Mouse (Mus musculus) T-cell, adult 2 months (primary cell): ENCODE measurements around the gene Tmem184b.

Source experiments
- DNase-seq: peaks from one replicate; pipeline ENCODE4 v3.0.0; 2022; ENCODE audit warnings: low spot score

Gene Tmem184b

GRCm38 (mm10) chr15:79342641-79343337 lies 60.6 kb downstream of the Tmem184b start:
- DNase-seq, result no peak

GRCm38 (mm10) chr15:79338978-79339377 lies 64.4 kb downstream of the Tmem184b start:
- DNase-seq, result no peak

DNA sequence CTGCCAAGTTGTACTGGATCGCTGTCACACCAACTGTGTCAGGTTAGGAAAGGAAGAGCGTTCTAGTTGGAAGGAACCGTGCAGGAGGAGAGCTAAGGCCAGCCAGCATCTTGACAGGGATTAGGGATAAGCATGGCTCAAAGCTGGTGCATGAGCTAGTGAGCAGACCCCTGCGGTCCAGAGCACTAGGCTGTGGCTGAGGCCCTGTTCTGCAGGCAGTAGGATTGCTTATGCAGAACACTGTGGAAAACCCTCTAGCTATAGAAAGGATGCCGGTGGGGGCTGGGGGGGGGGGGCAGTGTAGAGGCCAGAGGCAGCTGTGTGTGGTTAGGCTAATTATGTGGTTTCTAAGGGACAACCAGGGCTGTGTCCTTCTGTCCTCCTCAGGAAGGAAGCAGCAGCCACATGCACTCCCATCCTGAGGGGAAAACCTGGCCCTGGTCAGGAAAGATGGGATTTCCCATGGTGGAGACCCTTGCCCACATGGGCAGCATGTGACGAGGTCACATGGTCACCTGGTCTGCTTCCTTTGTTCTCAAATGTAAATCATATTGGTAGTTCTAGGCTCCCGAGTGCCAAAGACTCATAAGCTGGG lies 68.2 kb downstream of the Tmem184b start:
- DNase-seq, result no peak

GRCm38 (mm10) chr15:79333409-79333808 lies 70.0 kb downstream of the Tmem184b start:
- no peak for DNase-seq

GRCm38 (mm10) chr15:79330521-79330920 lies 72.8 kb downstream of the Tmem184b start:
- no peak for DNase-seq

GRCm38 (mm10) chr15:79329979-79330363 lies 73.4 kb downstream of the Tmem184b start:
- DNase-seq, result no peak

- DNase-seq, result no peak
Measured at GRCm38 (mm10) chr15:79329346-79329978, 73.9 kb downstream of the Tmem184b start.

DNA sequence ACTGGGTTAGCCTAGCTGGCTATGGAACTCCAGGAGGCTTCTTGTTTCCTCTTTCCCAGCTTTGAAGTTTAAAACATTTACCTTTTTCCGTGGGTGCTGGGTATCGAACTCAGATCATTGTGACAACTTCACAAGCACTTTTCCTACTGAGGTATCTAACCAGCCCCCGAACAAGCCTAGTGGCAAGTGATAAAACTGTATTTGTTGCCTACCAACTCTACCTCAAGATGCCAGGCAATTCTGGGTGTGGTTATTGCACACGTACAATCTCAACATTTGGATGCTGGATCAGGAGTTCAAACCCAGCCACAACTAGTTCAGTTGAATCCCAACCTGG lies 74.5 kb downstream of the Tmem184b start:
- DNase-seq, result peak; percentile 54

DNA sequence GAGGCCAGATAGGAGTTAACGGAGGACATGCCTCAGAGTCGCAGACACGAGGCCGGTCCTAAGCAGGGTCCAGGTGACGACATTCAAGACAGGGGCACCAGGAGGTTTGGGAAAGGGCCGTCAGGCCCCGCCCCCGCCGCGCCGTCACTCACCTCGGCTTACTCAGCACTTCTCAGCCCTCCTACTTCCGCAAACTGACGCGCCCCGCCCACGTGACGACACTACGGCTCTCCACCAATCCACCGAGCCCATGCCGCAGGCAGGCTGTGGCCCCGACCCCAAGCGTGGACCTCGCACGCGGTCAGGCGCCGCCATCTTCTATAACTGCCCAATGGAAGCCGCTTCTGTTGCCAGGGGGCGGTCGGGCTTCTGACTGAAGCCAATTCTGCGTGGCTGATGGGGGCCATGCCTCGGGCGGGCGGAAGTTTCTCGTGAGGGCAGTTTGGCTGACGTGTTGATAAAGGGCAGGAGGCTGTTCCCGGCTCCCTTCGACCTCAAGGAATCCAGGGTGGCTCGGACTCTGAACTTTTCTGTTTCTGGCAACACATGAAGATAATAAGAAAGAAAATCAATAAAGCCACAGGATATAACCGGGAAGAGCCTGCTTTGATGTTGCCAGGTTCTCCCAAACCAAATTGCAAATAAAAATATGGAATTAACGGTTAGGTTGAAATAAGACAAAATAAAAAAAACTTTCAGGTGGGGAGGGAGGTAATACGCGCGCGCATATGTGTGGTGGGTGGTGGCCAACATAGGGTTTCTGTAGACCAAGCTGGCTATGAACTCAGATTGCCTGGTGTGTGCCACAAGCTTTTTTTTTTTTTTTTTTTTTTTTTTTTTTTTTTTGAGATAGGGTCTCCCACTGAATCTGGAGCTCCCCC lies 75.1 kb downstream of the Tmem184b start, which contains the start of gene Pla2g6:
Pla2g6 (minus strand) TSS at position 333 of the 881 bp plus-strand sequence.
- DNase-seq, result peak; percentile 94

- peak; percentile 38 for DNase-seq
Measured at GRCm38 (mm10) chr15:79326971-79327961, 76.1 kb downstream of the Tmem184b start.

- no peak for DNase-seq
Measured at GRCm38 (mm10) chr15:79326264-79326663, 77.1 kb downstream of the Tmem184b start.

DNA sequence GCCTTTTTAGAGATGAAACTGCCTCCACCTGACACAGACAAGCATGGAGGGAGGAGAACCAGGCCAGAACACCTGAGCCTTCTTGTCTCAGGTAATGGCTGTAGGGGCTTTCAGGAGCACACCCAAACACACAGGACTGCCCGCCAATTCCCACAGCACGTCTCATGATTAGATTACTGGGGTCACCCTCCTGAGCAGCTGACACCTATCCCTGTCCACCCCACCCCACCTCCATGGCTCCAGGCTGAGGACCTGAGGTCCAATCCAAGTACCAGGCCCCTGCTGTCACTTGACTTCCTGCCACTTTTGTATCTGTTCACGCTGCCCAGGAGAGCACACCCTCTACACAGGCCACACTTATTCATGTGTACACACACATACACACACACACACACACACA lies 77.6 kb downstream of the Tmem184b start:
- no peak for DNase-seq

DNA sequence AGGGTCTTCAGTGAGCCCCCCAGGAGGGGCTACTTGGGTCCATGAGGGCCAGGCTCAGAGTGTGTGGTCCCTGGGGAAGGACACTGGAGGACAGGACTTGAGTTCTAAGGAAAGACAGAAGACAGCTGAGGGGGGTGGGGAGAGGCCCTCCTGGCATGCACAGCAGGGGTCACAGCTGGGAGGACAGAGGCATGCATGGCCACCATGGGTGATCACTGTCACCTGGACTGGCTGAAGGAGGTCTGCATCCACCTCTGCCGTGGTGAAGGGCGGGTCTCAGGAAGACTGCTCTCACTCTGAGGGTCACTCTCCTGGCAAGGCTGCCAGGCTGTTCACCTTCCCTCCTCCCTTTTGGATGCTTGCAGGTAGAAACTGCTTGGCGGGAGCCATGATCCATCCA lies 79.0 kb downstream of the Tmem184b start:
- no peak for DNase-seq

DNA sequence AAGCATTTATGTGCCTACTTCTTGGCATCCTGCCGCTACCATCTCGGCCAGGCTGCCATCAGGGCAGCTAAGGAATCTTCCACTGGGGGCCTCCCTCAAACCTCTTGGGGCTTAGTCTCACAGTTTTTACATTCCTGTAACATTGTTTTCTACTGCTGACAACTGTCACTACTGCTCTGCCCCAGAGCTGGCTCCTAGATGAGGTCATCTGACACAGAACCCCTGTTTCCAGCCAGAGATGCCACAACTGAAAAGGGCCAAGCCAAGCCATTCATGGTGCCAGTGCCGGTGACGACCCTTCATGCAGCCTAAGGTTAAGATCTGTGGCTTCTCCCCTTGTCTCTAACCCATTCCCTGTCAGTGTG lies 79.6 kb downstream of the Tmem184b start:
- DNase-seq, result no peak

- peak; percentile 62 for DNase-seq
Measured at GRCm38 (mm10) chr15:79322991-79323790, 80.2 kb downstream of the Tmem184b start.

GRCm38 (mm10) chr15:79322281-79322990 lies 80.9 kb downstream of the Tmem184b start:
- peak; percentile 31 for DNase-seq

GRCm38 (mm10) chr15:79321733-79322190 lies 81.6 kb downstream of the Tmem184b start:
- DNase-seq, result no peak

DNA sequence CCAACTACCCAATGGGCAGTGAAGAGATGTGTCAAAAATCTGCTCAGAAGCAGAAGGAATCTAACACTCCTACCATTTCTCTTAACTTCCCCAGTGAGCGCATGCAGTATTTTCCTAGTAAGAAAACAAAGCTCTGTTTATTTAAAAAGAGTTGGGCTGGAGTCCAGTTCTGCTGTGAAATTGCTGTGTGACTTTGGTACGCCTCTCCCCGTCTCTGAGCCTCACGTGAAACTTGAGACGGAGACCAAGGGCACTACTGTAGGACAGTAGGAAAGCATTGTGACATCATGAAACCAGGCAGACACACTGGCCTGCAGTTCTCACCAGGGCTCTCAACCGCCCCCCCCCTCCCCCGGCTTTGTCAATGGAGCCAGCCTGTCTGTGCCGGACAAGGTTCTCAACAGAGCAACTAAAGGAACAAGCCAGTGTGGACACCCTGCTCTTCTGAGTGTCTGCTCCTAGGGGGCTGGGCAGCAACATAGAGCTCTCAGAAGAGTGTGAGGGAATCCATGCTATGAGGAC lies 89.5 kb downstream of the Tmem184b start:
- no peak for DNase-seq
